In the genomic region with DNA sequence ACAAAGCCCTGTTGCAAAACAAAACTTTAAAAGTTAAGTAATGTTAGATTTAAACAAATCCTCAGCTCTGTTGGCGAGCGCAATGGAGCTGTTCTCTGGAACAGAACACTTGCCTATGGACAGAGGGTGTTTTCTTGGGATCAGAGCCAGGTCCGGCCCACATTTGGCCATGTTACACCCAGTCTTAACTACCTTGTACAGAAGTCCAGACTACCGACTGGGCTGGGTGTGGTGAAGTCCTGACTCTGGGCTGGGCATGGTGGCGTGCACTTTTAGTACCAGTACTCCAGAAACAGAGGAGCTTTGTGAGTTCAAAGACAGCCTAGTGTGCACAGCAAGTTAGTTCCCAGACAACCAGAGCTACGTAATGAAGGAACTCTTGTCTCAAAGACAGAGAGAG, we compare ENCODE assay signal across 15 mouse cellular contexts. TPM values are rescaled to one million over a fixed set of nuclear protein-coding genes. Genes with fewer than 3 reads are reported as not detected.
DNase-seq lines count a peak whose midpoint lies in the region; ATAC-seq lines count a peak whose summit lies in the region.
"Had no signal": no experiment of that assay in that cellular context is flagged by ENCODE, and none has a peak within 500 bp of the region (broad histone marks: within the 10 kb centered on the region; RNA-seq: fewer than 3 reads in every experiment).

No protein-coding gene starts in this region.

- ATAC-seq in erythroblast, adult 5-6 weeks (replicated peaks; ENCODE audit: low FRiP score, poor library complexity, severe bottlenecking) = peak; percentile 57
- ATAC-seq: hindbrain, embryonic 16.5 days had no signal

- DNase-seq in kidney, adult 8-10 months = peak; percentile 49 to 69
- DNase-seq in kidney, adult 9 months = no peak
- DNase-seq in kidney, postnatal 36 days = peak; percentile 68 to 72
- peak; percentile 53 to 75 for DNase-seq in lung, postnatal 4 days
- DNase-seq in layer of hippocampus, postnatal 10 days (ENCODE audit: low spot score in 2 of 2) = no peak
- no peak for DNase-seq in cerebellum, postnatal 36 days
- DNase-seq: cerebellum, postnatal 25 days; heart, adult 2 months; thymus, postnatal 14 days had no signal

RNA-seq across cellular contexts. Expression of a gene that starts 9.5 kb away (rescaled TPM):
- not detected in 2 replicates for total RNA-seq in erythroblast, adult 5-6 weeks (2015; ENCODE audit: low replicate concordance)
- not detected in 2 replicates for total RNA-seq in erythroblast, adult 5-6 weeks (2017; ENCODE audit: low replicate concordance)
- total RNA-seq in layer of hippocampus, postnatal 10 days (2021) = 100 to 1,000 TPM; 133 to 147 TPM
- total RNA-seq: megakaryocyte progenitor cell, adult 5-6 weeks had no signal

RNA-seq across cellular contexts. Expression of a gene that starts 14.7 kb away (rescaled TPM):
- 46.7 and 84.9 TPM in 2 replicates for total RNA-seq in erythroblast, adult 5-6 weeks (2015; ENCODE audit: low replicate concordance)
- 43.5 and 62.7 TPM in 2 replicates for total RNA-seq in erythroblast, adult 5-6 weeks (2017; ENCODE audit: low replicate concordance)
- total RNA-seq in layer of hippocampus, postnatal 10 days (2021) = 10 to 100 TPM; 56.2 to 64.6 TPM

RNA-seq across cellular contexts. Expression of a gene that starts 24.5 kb away (rescaled TPM):
- total RNA-seq in erythroblast, adult 5-6 weeks (2015; ENCODE audit: low replicate concordance) = not detected in 2 replicates
- total RNA-seq in erythroblast, adult 5-6 weeks (2017; ENCODE audit: low replicate concordance) = not detected in 2 replicates
- total RNA-seq in layer of hippocampus, postnatal 10 days (2021) = not detected
- total RNA-seq: adrenal gland, postnatal 36 days; G1E; heart, adult 2 months; left cerebral cortex, adult 2 months; megakaryocyte progenitor cell, adult 5-6 weeks had no signal

RNA-seq across cellular contexts. Expression of a gene that starts 25.7 kb away (rescaled TPM):
- total RNA-seq in erythroblast, adult 5-6 weeks (2015; ENCODE audit: low replicate concordance) = 28.8 and 31.9 TPM in 2 replicates
- 12.3 and 23.2 TPM in 2 replicates for total RNA-seq in erythroblast, adult 5-6 weeks (2017; ENCODE audit: low replicate concordance)
- total RNA-seq in layer of hippocampus, postnatal 10 days (2021) = under 1 TPM; 0.62 to 0.69 TPM

RNA-seq across cellular contexts. Expression of a gene that starts 30.2 kb away (rescaled TPM):
- 752 and 763 TPM in 2 replicates for total RNA-seq in erythroblast, adult 5-6 weeks (2015; ENCODE audit: low replicate concordance)
- total RNA-seq in erythroblast, adult 5-6 weeks (2017; ENCODE audit: low replicate concordance) = 364 and 550 TPM in 2 replicates
- 100 to 1,000 TPM; 150 to 152 TPM for total RNA-seq in layer of hippocampus, postnatal 10 days (2021)

Comparison
In these comparisons a context has a peak if more than half of its experiments do, and no peak if none do; other contexts are left out.
1. DNase-seq: peak in kidney, adult 8-10 months (2 of 2), kidney, postnatal 36 days (2 of 2) and lung, postnatal 4 days (2 of 2); none in kidney, adult 9 months (single experiment), layer of hippocampus, postnatal 10 days (0 of 2) and cerebellum, postnatal 36 days (0 of 2).
2. RNA of a gene that starts 9.5 kb away (total RNA-seq): 133 to 147 TPM in layer of hippocampus, postnatal 10 days; not detected in erythroblast, adult 5-6 weeks; every median in the first group is over 100 times any median in the second.